Mouse (Mus musculus) heart, postnatal 0 days (tissue): Measurements from ENCODE around the gene Grik4.

ENCODE experiments used
- CTCF ChIP-seq: IDR thresholded peaks from 2 replicates; pipeline ENCODE4 v1.5.1; 2016; ENCODE audit warnings: antibody characterized with exemption, control low read depth, low read depth
- EP300 ChIP-seq: IDR thresholded peaks from 2 replicates; pipeline ENCODE4 v1.6.1; 2016; ENCODE audit warnings: antibody characterized with exemption, low read depth

DNA sequence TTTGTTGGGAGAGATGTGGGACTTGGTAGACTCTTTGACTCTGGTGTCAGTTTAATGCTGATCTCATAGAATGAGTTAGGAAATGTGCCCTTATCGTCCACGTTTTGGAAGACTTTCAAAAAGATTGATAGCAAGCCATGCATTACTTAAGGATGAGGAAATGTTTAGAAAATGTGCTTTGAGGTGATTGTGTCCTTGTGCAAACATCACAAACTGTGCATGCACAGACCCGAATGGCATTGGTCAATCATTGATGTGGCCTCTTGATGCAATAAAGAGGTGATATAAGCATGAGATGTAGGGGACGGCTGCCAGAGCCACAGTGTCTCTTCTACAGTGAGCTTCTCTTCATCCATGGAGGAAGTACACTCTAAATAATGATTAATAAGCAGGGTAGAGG lies 457.4 kb downstream of the Grik4 start:
- no peak for TF ChIP-seq EP300
- TF ChIP-seq CTCF = no peak
